Mouse (Mus musculus) left cerebral cortex, postnatal 14 days (tissue): Measurements from ENCODE around the gene Rplp2. TPM values are rescaled to one million over a fixed set of nuclear protein-coding genes. Genes with fewer than 3 reads are reported as not detected.

Experiments
- DNase-seq, 2 experiments: peaks; one replicate each; pipeline ENCODE4 v3.0.0; 2021 to 2022; ENCODE audit warnings: low spot score in 2 of 2, mixed read lengths in 1 of 2
- intact Hi-C: fragments of 180-260 bp; cut with DNase I; formaldehyde crosslinking; loops from one replicate; pipeline ENCODE4 v1.15.1; 2025
- total RNA-seq, 2 experiments: library from RNA; stranded (reverse); gene quantifications; 2 replicates each; pipeline ENCODE4 v1.2.3; 2021

Rplp2 gene
- total RNA-seq, 2 experiments from 2014 or later, result 572 to 599 TPM

DNA sequence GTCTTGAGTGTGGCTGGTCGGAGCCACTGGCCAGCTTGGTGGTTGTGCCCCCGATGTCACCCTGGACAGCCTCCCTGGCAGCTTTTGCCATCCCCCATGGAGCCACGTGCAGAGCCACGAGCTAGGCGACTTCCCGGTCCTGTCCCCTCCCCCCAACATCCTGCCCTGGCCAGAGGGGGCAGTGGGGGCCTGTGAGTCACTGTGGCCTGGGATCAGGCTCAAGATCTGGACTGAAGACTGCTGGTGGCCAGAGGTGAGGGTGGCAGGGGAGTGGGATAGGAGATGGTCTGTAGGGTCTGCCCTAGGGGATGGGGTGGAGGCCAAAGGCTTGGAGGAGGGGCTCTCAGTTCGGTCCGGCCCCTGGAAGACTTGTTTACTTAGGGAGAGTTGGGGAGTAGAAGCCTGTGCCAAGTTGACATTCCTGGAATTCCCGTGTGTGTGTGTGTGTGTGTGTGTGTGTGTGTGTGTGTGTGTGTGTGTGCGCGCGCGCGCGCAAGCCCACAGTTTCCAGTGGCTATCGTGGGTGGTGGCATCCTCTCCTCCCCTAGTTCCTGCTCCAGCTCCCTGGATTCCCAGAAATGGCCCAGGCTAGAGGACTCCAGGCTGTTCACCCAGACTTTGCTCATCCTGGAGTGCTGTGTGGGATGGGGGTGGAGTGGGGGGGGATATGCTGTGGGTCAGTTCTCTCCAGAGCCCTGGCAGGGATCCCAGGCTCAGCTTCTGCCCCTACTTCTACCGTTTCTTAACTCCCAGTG, 29.2 kb downstream of the Rplp2 start:
- peak; percentile 45 to 78 for DNase-seq
- intact Hi-C loops, result no loop called here

DNA sequence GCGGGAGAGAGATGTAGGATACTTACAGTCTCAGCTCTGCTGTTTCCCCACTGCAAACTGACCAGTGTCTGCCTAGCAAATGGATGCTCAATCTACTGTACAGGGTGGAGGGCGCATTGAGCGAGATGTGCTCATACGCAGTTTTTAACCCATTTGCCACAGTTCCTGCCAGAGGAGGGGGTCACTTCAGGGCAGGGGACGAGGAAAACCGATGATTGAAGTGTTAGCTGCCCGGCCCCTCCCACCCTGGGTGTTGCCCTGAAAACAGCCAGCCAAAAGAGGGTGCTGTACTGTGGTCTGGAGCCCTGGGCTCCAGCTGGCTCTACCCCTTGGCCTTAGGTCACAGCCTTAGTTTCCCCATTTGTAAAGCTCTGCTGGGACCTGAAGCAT, 29.8 kb downstream of the Rplp2 start:
- no peak for DNase-seq
- intact Hi-C loops, result no loop called here

DNA sequence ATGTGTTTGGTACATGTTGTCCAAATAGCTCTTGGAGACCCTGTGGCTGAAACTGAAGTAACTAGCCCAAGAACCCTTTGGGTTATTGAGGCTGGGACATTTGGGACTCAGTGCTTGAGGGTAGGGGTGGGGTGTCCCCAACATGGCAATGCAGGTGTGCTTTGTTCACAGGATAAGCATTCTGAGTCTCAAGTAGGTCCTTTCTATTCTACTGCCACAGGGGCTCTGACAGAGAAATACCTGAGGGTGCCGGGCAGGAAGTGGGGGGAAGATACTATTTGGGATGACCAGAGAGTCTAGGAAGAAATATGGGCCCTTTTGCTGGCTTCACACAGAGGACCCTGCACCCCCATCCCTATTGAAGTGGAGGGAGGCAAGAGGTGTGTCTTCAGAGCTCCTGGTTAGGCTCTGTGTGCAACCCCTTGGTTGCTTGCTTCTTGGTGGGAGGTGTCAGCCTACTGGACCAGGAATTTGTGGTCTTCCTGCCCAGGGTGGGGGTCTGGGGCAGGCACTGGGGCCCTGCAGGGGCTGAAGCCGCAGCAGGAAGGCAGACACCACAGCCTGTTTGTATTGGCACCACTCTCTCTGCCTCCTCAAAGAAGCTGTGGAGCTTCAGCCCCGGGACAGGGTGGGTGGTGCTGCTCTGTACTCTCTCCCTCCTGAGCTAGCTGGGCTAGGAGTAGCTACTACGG, 30.6 kb downstream of the Rplp2 start:
- no peak for DNase-seq
- intact Hi-C loops, result no loop called here

DNA sequence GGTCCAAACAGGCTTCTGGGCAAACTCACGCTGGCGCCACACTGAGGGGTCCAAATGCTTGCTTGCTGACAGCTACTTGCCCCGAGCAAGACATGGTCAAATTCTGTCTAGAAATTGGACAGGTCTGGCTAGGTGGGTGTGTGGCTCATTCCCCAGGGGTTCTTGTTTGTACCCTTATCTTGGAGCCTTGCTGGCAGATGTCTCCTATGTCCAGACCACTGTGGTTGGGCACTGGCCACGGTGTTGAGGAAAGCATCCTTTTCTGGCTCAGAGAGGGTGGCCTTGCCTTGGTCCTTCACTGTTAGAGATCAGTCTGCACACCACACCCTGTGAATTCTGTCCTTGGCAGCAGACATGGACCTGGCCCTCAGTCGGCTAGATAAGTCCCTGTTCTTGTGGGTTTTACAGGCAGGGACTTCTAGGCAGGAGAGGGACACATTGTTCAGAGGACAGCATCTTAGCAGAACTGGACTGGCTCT, 31.1 kb downstream of the Rplp2 start:
- intact Hi-C loops, result no loop called here
- no peak for DNase-seq

DNA sequence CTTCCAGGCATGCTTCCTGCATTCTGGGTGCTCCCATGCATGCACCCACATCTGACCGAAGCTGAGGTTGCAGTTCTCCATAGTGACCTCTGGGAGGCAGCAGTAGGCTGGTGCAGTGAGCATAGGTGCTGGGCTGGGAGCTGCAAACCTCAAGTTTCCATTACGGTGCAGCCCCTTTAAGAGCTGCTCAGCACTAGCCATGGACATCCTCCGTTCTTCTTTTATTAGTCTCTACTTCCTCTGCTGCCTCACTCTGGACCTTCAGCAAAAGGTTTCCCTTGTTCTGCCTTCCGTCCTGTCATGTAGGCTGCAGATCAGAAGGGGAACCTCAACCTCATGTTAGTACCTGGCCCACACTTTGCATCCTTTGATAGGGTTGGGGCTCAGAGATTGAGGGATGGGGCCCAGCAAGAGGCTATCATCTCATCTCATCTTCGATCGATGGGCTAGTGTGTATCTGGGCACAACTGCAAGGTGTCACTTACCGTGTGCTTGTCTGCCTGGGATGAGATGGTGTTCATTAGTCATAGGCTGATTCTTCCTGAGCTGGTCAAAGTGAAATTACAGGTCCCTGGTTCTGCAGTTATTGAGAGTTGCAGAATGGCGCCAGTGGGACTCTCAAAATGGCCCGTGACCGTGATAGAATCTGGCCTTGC, 33.8 kb downstream of the Rplp2 start:
- peak; percentile 76 to 84 for DNase-seq
- intact Hi-C loops, result loop anchor here (2.0 to 5.0 kb wide), 2 partner anchors 44 to 186 kb away; no protein-coding TSS in a partner anchor

DNA sequence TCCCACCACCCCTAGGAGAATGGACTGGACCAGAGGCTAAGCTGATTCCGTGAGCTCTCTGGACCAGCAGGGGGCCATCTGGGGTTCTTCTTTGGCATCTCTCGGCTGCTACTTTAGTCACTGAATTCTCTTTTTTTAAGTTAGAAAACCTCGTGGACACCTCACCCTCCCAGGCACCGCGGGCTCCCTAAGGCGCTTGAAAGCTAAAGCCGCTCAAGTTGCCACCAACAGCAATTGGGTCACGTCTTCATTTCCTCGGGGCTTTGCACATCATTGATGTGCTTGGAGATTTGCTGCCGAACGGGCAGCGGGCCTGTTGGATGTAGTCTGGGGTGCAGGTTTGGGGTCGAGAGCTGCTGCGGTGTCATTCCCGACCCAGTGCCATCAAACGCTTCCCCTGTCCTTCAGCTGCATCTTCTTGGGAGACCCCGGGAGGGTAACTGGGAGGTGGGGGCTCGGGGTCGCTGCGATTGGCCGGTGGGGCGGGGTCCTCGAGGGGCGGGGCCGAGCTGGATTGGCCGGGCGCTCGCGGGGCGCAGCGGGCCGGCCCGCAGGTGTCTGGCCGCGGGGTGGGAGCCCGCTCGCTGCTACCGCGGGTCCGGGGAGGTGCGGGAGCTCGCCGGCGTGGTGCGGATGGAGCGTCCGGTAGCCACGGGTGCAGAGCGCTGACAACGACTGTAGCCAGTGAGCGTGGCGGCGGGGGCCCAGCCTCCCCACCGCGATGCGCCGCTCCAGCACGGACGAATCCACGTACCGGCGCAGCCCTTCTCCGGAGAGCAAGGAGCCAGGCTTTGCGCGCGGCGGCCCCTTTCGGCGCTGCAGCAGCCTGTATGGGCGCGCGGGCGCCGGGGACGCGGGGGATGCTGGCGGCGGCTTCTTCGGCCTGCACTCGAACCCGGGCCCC, 34.6 kb downstream of the Rplp2 start:
- DNase-seq, result peak; percentile 54 to 64
- intact Hi-C loops, result loop anchor here (2.0 to 5.0 kb wide), 2 partner anchors 43 to 186 kb away; no protein-coding TSS in a partner anchor

DNA sequence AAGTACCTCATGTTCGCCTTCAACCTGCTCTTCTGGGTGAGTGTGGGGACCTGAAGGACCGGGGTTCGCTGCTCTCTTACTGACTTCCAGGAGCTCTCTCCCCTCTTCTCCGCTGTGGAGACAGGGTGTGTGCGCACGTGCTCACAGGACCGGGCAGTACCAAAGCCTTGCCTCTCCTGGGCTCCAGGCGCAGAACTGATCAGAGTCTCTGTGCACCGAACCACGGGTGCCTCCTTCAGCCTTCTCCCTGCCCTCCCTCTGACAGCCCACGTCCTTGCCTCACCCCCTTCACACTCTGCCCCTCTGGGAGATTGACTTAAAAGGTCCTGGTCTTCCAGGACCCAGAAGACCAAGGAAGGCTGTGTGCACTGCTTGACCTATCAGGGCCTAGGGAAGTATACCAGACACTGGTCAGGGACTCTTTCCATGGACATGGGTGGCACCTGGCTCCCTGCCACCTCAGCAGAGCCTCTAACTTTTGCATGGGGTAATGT, 35.4 kb downstream of the Rplp2 start:
- intact Hi-C loops, result loop anchor here (5.0 kb wide), 1 partner anchor 185 kb away; no protein-coding TSS in a partner anchor
- no peak for DNase-seq

DNA sequence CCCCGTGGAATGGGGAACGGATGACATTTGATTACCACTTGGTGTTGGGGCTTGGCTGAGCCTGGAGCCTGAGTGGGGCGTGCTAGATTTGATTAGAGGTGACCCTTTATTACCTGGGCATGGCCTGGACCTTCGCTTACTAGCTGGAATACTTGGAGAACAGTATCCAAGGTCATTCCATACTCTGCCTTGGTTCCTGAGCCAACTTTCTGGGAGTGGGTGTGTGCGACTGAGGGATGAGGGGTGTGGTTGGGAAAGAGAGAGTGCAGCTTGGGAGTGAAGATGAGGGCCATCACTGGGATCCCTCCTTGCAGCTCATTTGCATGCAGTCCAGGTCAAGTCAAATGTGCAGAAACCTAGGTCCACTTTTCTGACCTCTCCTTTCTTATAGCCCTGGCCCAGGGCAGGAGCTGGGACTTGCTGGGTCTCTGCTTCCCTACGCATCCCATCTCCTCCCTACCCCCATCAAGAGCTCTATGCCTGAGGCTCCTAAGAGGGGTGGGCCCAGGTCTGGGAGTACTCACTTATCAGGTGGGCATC, 36.0 kb downstream of the Rplp2 start:
- no peak for DNase-seq
- intact Hi-C loops, result loop anchor here (5.0 kb wide), 1 partner anchor 184 kb away; no protein-coding TSS in a partner anchor

DNA sequence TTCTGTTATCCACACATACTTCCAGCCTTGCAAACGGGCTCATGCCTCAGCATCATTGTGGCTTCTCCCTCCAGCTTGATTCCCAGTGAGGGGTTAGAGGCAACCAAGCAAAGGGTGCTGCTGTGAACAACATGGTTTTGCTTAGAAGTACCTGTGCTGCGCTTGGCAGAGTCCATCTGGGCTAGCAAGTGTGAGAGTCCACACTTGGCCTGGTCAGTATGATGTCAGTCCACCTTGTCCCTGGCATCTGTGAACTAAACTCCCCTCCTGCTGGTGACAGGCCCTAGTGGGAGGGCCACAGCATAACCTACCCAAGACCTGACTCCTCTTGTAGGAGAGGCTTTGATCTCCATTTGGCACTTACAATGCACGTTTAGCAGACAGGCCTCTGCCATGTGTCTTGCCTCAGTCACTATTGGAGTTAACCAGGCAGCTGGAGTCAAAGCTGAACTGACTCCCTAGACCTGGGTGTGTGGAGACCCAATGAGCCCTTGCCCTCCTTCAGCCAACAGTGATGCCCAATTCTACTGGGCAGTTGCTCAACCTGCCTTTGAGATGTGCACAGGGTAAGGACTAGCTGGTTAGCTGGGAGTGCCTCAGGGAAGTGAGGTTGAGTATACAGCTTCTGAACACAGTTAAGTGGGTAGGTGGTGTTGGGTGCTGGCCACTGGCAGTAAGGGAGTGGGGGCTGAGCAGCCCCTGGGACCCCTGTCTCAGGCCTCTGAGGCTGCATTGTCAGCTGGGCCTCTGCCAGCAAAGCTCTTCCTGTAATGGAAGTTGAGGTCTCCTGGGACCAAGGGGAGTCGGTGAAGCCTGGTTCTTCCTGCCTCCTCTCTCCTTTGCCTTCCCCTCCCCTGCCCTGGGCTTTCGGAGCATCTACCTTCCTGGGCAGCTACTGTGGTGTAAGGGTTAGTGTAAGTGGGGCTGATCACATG, 37.3 kb downstream of the Rplp2 start:
- intact Hi-C loops, result loop anchor here (5.0 kb wide), 1 partner anchor 183 kb away; no protein-coding TSS in a partner anchor
- DNase-seq, result no peak

DNA sequence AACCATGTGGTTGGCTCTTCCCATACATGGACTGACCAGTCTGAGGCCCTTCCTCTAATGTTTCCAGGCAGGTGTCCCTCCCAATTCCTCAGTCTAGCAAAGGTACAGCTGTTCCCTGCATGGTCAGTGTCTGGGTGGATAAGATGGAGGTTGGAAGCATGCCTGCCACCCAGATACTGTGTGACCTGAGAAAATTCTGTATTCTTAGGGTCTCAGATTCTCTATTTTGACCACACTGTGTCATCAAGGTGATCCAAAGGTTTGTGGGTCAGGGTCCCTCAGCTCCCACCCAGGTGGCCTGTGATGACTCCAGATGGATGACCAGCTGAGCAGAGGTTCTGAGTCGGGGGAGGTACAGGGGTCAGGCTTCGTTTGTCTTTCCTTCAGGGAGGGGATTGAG, 38.0 kb downstream of the Rplp2 start:
- DNase-seq, result no peak
- intact Hi-C loops, result no loop called here

DNA sequence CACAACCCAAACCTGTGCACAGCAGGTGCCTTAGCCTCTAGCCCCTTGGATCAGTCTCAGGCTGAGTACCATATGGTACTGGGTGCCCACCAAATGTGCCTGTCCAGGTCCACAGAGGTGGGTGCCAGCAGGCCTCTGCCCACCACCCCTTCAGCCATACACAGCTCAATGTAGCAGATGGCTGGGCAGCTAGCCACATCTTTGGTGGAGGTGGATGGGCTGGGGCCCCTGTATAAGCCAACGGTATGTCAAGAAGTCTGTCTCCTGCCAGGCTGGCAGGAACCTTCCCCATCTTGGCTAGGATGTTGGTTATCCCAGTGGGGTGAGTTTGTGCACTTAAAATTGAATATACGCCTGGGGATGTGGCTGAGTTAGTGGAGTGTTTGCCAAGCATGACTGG, 38.4 kb downstream of the Rplp2 start:
- DNase-seq, result no peak
- intact Hi-C loops, result no loop called here

DNA sequence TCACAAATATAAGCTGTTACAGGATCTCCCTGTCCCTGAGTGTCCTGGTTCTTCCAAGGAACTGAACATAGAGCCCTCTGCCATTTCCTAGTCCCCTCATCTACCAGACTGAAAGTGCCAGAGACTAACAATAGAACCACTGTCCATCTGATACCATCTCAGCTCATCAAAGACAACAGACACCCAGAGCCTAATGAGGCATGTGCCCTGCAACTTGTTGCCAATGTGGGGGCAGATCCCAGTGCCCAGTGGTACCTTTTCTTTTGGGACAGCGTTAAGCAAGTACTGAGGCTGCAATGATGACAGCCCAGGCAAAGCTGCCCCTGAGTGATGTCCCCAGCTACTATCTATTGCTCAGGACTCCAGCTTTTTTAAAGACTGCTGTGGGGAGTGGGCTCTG, 39.1 kb downstream of the Rplp2 start:
- intact Hi-C loops, result no loop called here
- DNase-seq, result no peak

DNA sequence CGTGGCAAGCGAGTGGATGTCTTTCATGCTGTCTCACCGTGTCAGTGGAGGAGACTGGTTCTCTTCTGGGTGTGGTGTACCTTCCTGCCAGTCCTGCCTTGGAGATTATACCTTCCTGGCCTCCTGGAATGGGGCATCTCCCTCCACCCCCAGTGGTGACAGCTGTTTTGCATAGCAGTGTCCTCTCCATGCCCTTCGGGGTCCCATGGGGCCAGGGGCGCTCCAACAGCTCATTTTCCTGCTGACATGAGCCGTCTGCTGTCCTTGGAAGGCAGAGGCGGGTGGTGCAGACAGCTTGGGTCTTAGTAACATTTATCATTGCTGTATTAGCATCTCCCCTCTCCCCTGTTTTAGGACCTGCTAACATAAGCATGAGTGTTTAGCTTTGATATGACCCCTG, 40.0 kb downstream of the Rplp2 start:
- no peak for DNase-seq
- intact Hi-C loops, result no loop called here

DNA sequence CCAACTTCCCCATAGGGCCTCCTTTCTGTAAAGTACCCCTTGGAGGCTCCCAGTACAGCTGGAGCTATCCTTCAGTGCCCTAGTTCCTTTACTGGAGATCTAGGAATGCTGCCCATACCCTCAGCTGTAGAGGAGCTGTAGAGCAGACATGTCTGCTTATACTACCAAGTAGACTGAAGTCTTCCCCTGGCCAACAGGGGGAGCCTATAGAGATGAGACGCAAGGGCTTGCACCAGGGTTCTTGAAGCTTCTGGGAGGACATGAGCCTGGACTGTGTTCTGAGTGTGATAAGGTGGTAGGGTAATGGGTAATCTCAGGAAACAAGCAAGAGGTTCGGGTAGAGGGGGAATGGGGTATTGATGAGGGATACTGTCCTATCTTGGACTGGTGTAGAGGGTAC, 44.0 kb downstream of the Rplp2 start:
- DNase-seq, result no peak
- intact Hi-C loops, result no loop called here

DNA sequence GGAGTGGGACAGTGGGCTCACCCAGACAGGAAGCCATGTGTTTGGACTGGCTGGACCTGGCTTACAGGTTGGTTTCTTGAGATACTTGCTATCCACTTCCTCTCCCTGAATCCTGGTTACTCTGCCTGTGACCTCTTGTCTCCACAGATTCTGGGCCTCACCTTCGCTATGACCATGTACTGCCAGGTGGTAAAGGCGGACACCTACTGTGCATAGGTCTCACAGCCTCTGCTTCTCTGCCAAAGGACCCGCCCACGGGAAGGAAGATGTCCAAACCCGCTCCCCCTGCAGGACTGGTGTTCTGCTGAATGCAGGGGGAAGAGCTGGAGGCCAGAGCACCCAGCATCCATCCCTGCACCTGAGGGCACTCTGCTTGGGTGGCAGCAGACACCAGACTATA, 45.6 kb downstream of the Rplp2 start:
- intact Hi-C loops, result no loop called here
- DNase-seq, result no peak

DNA sequence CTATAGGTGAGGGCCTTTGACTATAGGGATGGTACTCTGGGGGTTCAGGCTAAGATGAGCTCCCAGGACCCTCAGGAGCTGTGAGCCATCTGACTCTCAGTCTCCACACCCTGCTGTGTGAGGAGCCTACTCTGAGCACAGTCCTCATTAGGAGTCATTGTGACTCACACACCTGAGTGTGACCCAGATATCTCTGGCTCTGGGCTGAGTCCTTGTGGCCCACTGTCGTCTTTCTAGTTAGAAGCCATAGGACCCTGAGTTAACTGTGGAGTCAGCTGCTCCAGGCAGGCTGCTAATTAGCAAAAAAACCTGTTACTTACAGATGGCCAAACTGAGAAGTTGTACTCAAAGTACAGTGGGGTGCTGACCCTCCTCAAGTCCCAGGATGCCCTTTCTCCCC, 46.6 kb downstream of the Rplp2 start:
- DNase-seq, result no peak
- intact Hi-C loops, result no loop called here

DNA sequence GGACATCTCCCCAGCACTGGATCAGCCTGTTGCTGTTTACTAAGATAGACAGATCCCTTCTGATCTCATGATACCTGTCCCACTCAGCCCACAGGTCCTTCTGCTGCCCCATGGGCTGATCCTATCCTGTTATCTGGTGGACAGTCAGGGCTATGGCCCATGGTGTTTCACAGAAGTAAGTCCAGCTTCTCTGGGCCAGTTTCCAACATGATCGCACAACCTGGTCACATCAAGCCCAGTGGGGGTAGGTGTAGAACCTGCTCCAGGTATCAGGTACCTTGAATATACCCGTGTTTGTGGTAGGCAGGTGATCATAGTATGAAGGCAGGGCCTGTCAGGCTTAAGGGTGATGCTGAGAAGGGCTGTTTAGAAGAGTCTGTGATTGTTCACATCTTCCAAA, 48.2 kb downstream of the Rplp2 start:
- DNase-seq, result no peak
- intact Hi-C loops, result no loop called here

DNA sequence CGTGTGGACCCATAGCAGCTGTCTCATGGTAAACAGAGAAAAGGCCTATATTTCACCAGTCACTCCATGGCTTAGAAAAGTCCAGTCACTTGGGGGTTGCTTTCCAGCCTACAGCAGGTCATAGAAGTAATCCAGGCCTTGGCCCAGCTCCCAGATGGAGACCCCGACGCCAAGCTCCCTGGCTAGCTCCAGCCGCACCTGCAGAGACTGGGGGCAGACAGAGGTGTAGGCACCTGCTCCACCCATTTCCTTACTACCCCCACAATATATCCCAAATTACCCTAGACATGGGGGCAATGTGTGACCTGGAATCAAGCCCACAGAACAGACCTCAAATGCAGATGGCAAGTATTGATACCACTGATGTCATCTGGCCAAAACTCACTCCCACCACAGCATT, 48.8 kb downstream of the Rplp2 start:
- intact Hi-C loops, result no loop called here
- DNase-seq, result no peak
